Mouse (Mus musculus) kidney, adult 2 months (tissue): ENCODE measurements around the gene Mvk. TPM values are rescaled to one million over a fixed set of nuclear protein-coding genes. Genes with fewer than 3 reads are reported as not detected.
A peak's percentile ranks its signal among the peaks of the same experiment; 100 is the strongest.

ENCODE experiments used
- DNase-seq: peaks from one replicate; pipeline ENCODE4 v3.0.0; 2021
- H3K27ac ChIP-seq: fragments of 200-500 bp; 2 replicates; pipeline ENCODE4 v1.5.1; 2012; ENCODE audit warnings: low read depth, low read length, control low read depth, inconsistent platforms; ENCODE audit not compliant: insufficient read depth
- H3K27me3 ChIP-seq: fragments of 200-500 bp; replicated peaks from 2 replicates; pipeline ENCODE4 v1.6.1; 2012; ENCODE audit warnings: mild to moderate bottlenecking, moderate library complexity, low read length, inconsistent platforms; ENCODE audit not compliant: control insufficient read depth, insufficient read depth
- H3K36me3 ChIP-seq: fragments of 200-500 bp; 2 replicates; pipeline ENCODE4 v1.6.1; 2012; ENCODE audit warnings: mild to moderate bottlenecking, moderate library complexity, low read length, inconsistent platforms; ENCODE audit not compliant: control insufficient read depth, insufficient read depth
- H3K4me1 ChIP-seq: fragments of 200-500 bp; 2 replicates; pipeline ENCODE4 v1.6.1; 2011; ENCODE audit warnings: low read length; ENCODE audit not compliant: control insufficient read depth, insufficient read depth
- H3K4me3 ChIP-seq: fragments of 200-500 bp; 2 replicates; pipeline ENCODE4 v1.5.1; 2011; ENCODE audit warnings: mild to moderate bottlenecking, low read depth, low read length, control low read depth; ENCODE audit not compliant: insufficient read depth
- CTCF ChIP-seq: fragments of 200-500 bp; conservative IDR thresholded peaks from 2 replicates; pipeline ENCODE4 v1.5.1; 2011; ENCODE audit warnings: low read depth, mild to moderate bottlenecking, control low read depth, low read length, moderate library complexity, mixed read lengths; ENCODE audit not compliant: insufficient read depth, insufficient read length
- POLR2A ChIP-seq: fragments of 200-500 bp; IDR thresholded peaks from one replicate; pipeline ENCODE4 v1.6.1; 2011; ENCODE audit warnings: low read depth, low read length, control low read depth
- WGBS: fragments of 180-500 bp; shearing (Covaris S2); methylation state at CpG from one replicate; pipeline ENCODE4 v1.1.7; 2018; 5-methylcytosine and 5-hydroxymethylcytosine counted together
- polyA plus RNA-seq: library from polyadenylated mRNA; depleted of rRNA; stranded (reverse); fragments of >200 nt; gene quantifications from 2 replicates; pipeline ENCODE4 v1.2.3, GENCODE M21; 2012

The Mvk gene
- polyA plus RNA-seq, 1 experiment, result 25.2 TPM

- WGBS, result 93% methylated on average over 8 of the region's 8 CpGs
- no peak for DNase-seq
- no peak for TF ChIP-seq POLR2A
- TF ChIP-seq CTCF, result no peak
- H3K4me1 ChIP-seq, result no peaks in the 10 kb centered on the region
- H3K4me3 ChIP-seq, result no peak overlapping the region
- no peak overlapping the region for H3K27ac ChIP-seq
- no peaks in the 10 kb centered on the region for H3K27me3 ChIP-seq
- H3K36me3 ChIP-seq, result no peaks in the 10 kb centered on the region
Measured at GRCm38 (mm10) chr5:114490241-114490640, 46.2 kb downstream of the Mvk start.

GRCm38 (mm10) chr5:114494761-114495160 is 50.7 kb downstream of the Mvk start:
- no peak for DNase-seq
- H3K27ac ChIP-seq, result no peak overlapping the region
- no peaks in the 10 kb centered on the region for H3K4me1 ChIP-seq
- H3K4me3 ChIP-seq, result no peak overlapping the region
- 21% methylated on average over 1 of the region's 1 CpGs for WGBS
- H3K36me3 ChIP-seq, result no peaks in the 10 kb centered on the region
- TF ChIP-seq CTCF (no peak), POLR2A (no peak)
- H3K27me3 ChIP-seq, result no peaks in the 10 kb centered on the region

DNA sequence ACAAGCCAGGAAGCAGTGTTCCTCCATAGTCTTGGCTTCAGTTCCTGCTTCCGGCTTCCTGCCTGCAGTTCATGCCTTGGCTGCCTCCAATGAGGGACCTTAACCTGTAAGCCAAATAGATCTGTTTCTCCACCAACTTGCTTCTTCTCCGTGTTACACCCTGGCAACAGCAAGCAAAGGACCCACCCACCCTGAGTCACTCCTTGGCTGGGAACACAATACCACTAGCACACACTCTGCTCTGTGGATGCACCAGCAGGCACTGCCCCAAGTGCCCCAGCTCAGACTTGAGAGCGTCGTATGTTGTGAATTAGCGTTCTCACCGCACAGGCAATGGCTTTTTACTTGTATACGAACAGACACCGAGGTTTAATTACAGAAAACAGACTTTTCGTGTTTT is 57.2 kb downstream of the Mvk start:
- Histone ChIP-seq H3K4me3 (no peak overlapping the region), H3K27ac (no peak overlapping the region), H3K27me3 (no peaks in the 10 kb centered on the region), H3K36me3 (no peaks in the 10 kb centered on the region), H3K4me1 (no peaks in the 10 kb centered on the region)
- TF ChIP-seq CTCF (no peak), POLR2A (no peak)
- no peak for DNase-seq
- WGBS, result 71% methylated on average over 9 of the region's 9 CpGs

DNA sequence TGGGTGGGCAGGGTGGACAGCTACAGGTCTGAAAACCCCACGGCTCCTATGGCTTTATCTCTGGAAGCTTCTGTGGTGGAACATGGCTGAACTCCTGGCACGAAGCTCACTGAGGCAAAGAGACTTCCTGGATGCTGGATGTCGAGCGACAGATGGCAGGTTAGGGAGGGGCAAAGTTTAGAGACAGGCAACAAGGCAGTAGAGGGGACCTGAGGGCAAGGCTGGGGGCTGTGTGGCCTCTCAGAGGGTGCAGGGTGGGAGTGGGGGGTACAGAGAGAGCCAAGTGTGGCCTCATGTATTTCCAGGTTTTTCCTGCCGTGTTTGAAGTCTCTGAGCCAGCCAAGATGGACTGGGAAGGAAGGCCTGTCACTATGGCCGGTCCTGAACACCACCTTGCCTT is 60.8 kb downstream of the Mvk start:
- Histone ChIP-seq H3K4me3 (no peak overlapping the region), H3K27ac (no peak overlapping the region), H3K27me3 (no peaks in the 10 kb centered on the region), H3K4me1 (no peaks in the 10 kb centered on the region), H3K36me3 (no peaks in the 10 kb centered on the region)
- 51% methylated on average over 6 of the region's 6 CpGs for WGBS
- TF ChIP-seq CTCF, result no peak
- no peak for DNase-seq

DNA sequence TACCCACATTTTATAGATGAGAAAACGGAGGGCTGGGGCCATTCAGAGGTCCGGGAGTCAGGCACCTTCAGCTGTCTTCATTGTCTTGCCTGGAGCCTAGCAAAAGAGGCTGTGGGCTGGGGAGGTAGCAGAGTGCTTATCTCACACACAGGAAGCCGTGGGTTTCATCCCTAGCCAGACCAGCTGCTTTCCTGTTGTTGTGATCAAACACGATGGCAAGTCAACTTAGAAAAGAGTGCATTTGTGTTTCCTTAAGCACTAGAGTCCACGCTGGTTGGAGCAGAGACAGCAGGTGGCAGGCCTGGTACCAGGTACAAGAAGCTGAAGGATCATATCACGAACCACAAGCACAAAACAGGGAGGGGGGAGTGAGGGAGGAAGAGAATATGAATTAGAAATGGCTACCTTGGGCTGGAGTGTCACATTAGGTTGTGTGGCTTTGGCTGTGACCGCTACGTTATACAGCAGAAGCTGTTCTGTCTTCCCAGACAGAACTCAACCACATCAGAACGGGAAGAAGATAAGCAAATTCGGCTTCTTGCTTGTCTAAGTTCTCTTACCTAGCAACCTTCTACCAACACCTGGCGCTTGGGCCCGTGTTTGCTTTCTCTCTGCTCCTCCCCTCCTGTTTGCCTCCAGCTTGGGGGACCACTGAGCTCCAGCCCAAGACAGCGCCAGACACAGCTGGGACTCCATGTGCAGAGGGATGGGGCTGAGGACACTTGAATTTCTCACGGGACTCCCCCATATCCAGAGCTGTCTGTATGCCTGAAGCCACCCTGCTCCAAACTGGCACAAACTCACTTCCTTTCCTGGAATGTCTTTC is 61.4 kb downstream of the Mvk start:
- no peaks in the 10 kb centered on the region for H3K27me3 ChIP-seq
- WGBS, result 75% methylated on average over 14 of the region's 14 CpGs
- H3K27ac ChIP-seq, result no peak overlapping the region
- H3K4me3 ChIP-seq, result no peak overlapping the region
- DNase-seq, result no peak
- no peaks in the 10 kb centered on the region for H3K36me3 ChIP-seq
- no peaks in the 10 kb centered on the region for H3K4me1 ChIP-seq
- no peak for TF ChIP-seq CTCF
- no peak for TF ChIP-seq POLR2A

DNA sequence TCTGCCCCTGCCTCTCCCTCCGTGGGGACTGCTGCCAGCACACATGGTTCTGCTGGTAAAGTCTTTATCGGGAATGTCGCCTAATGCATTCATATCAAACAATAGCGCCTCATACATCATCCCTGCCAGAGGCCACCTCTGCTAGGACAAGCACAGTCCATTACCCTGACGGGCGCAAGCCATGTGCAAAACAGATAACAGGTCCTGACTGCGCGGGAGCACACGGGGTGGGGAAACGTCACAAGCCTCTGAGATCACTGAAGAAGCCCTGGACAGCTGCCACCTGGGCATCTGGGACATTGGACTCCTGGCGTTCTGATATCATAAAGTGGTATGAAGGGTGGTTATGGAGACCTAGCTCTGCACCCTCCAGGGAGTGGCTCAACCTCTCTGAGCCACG is 63.3 kb downstream of the Mvk start:
- no peak for TF ChIP-seq POLR2A
- TF ChIP-seq CTCF, result no peak
- Histone ChIP-seq H3K4me3 (no peak overlapping the region), H3K27me3 (no peaks in the 10 kb centered on the region), H3K4me1 (no peaks in the 10 kb centered on the region), H3K36me3 (no peaks in the 10 kb centered on the region), H3K27ac (no peak overlapping the region)
- no peak for DNase-seq
- 91% methylated on average over 12 of the region's 12 CpGs for WGBS

GRCm38 (mm10) chr5:114507964-114508363 is 63.9 kb downstream of the Mvk start:
- TF ChIP-seq CTCF, result no peak
- TF ChIP-seq POLR2A, result no peak
- DNase-seq, result peak; percentile 4
- Histone ChIP-seq H3K27ac (no peak overlapping the region), H3K4me3 (no peak overlapping the region), H3K4me1 (no peaks in the 10 kb centered on the region), H3K36me3 (no peaks in the 10 kb centered on the region), H3K27me3 (no peaks in the 10 kb centered on the region)
- WGBS, result 33% methylated on average over 4 of the region's 4 CpGs
